Mouse (Mus musculus) heart, adult 2 months (tissue): ENCODE results near the gene Bmp2k.

Source experiments
- CTCF ChIP-seq: fragments of 200-600 bp; IDR thresholded peaks from 2 replicates; pipeline ENCODE4 v1.8.1; 2022; ENCODE audit warnings: antibody characterized with exemption, mild to moderate bottlenecking, moderate library complexity
- EP300 ChIP-seq: fragments of 200-500 bp; IDR thresholded peaks from 2 replicates; pipeline ENCODE4 v1.6.1; 2011; ENCODE audit warnings: low read depth, low read length, control low read depth; ENCODE audit not compliant: insufficient read depth
- POLR2A ChIP-seq: fragments of 200-500 bp; IDR thresholded peaks from 2 replicates; pipeline ENCODE4 v1.6.1; 2011; ENCODE audit warnings: mild to moderate bottlenecking, low read depth, low read length, control low read depth; ENCODE audit not compliant: insufficient read depth

DNA sequence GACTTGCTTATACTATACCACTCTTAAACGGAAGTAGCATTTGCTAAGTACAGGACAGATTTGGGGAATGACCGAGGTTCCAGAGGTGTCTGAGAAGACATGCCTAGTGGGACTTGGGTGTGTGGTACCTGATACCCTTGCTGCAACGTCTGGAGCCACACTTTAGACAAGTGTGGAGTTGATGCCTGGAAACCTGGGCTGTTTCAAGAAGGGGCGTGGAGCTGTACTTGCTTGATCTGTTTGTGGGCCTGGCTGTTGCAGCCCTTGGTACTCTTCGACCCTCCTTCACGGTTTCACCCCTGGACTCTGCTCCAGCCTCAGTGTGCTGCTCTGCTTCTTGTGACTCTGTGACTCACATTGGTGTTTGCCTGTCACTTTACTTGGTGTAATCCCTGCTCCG is 5.4 kb downstream of the Bmp2k start:
- TF ChIP-seq POLR2A (no peak), EP300 (no peak), CTCF (no peak)
